Mouse (Mus musculus): ENCODE measurements around the gene Sfmbt1. TPM values are rescaled to one million over a fixed set of nuclear protein-coding genes. Genes with fewer than 3 reads are reported as not detected.

The Sfmbt1 gene
- 10 to 100 TPM in 1 of 2 experiments, 1 to 10 TPM in 1; 7.1 to 13.0 TPM for polyA plus RNA-seq (2017; shearing (Covaris generic))

DNA sequence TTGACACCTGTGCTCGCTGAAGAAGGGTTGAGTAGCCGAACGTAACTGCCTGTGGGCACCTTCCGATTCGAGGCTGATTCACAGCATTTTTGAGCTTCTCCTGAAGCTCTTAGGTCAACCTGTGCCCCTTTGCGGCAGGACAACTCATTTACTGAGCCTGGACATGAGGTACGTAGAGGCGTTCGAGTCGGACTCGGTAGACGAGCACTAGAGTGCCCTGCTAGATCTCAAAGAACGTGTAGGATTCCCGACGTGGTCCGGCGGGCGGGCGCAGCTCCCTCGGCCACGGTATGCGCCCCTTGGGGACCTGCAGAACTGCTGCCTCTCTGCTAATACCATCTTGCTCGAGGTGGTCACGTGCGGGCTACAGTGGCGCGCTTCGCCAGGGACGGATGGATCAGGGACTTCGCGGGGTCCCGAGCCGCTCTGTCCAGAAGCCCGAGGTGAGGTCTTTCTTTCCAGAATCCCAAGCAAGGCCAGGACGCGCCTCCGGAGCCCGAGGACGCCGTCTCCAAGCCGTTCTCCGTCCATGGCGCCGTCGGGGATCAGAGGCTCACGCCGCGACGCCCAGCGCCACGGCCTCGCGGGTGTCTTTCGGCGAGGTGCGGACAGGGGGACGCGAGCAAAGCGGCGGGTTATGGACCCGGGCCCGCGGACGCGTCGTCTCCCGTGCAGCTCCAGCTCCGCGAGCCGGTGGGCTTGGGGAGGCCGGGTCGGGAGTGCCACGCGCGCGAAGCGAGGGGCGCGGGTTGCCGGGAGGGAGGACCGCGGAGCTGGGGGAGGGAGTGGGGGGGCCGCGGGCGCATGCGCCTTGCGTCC is at the start of gene Sfmbt1:
Sfmbt1 (plus strand) TSS at position 51 of the 819 bp plus-strand sequence.

GRCm38 (mm10) chr14:30825476-30826131 is 111.0 kb downstream of the Sfmbt1 start, which contains the start of gene Tmem110:
Gene Tmem110, plus strand, starts transcription at chr14:30825590.

Other genes starting within 250 kb of the Sfmbt1 start
- gene Dcp1a, start 235.3 kb upstream of the Sfmbt1 start, polyA plus RNA-seq (2017; shearing (Covaris generic)): 10 to 100 TPM; 43.6 to 47.4 TPM
- 1 to 10 TPM; 1.1 to 2.7 TPM for gene Cacna1d, start 223.4 kb upstream of the Sfmbt1 start, polyA plus RNA-seq (2017; shearing (Covaris generic))
- gene Tkt, start 166.5 kb upstream of the Sfmbt1 start, polyA plus RNA-seq (2017; shearing (Covaris generic)): 100 to 1,000 TPM; 165 to 278 TPM
- gene Prkcd, start 88.6 kb upstream of the Sfmbt1 start, polyA plus RNA-seq (2017; shearing (Covaris generic)): 100 to 1,000 TPM in 1 of 2 experiments, 10 to 100 TPM in 1; 74.3 to 125 TPM
- 10 to 100 TPM; 13.1 to 14.3 TPM for gene Rft1, start 60.5 kb upstream of the Sfmbt1 start, polyA plus RNA-seq (2017; shearing (Covaris generic))
- gene Tmem110, start 110.7 kb downstream of the Sfmbt1 start, polyA plus RNA-seq (2017; shearing (Covaris generic)): 10 to 100 TPM; 23.8 to 27.3 TPM
- gene Mustn1, start 164.4 kb downstream of the Sfmbt1 start, polyA plus RNA-seq (2017; shearing (Covaris generic)): 1 to 10 TPM in 1 of 2 experiments, under 1 TPM in 1; 0.13 to 1.5 TPM
- gene Itih4, start 171.6 kb downstream of the Sfmbt1 start, polyA plus RNA-seq (2017; shearing (Covaris generic)): not detected
- not detected for gene Itih3, start 208.9 kb downstream of the Sfmbt1 start, polyA plus RNA-seq (2017; shearing (Covaris generic))
- under 1 TPM in 1 of 2 experiments, not detected in 1; 0.11 TPM for gene Itih1, start 228.4 kb downstream of the Sfmbt1 start, polyA plus RNA-seq (2017; shearing (Covaris generic))
- gene Nek4, start 236.5 kb downstream of the Sfmbt1 start, polyA plus RNA-seq (2017; shearing (Covaris generic)): 1 to 10 TPM; 3.9 to 5.2 TPM